Mouse (Mus musculus): ENCODE measurements around the gene Hnrnpu.

DNA sequence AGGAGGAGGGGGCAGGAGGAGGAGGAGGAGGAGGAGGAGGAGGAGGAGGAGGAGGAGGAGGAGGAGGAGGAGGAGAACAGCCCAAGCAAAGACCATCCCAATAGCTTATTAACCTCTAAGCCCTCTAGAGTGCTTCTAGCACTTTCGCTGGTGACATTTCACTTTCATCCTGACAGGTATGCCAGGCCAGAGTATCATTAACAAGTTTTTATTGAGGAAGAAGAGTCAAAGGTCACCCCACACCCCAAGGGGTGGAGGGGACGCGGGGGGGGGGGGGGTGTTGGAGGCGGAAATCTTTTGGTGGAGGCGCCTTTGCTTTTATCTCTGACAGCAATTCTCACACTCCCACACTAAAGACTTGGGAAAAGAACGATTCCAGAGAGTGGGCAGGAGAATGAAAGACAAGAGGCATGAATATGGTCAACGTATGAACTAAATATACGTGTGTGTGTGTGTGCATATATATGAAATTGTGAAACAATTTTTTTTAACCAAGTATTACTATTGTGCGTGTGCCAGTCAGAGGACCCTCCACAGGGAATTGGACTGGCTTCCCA, 62.3 kb downstream of the Hnrnpu start:
- TF ChIP-seq CHD2 (IDR thresholded peaks at IDR 0.05; ENCODE audit: low read depth, low read length) (no peak), MAFK (IDR thresholded peaks at IDR 0.05; ENCODE audit: insufficient read depth, low read depth, low read length) (no peak), ZC3H11A (IDR thresholded peaks at IDR 0.05; ENCODE audit: borderline replicate concordance, low read depth, low read length) (no peak), ZNF384 (IDR thresholded peaks at IDR 0.05; ENCODE audit: low read depth, low read length) (no peak), HCFC1 (IDR thresholded peaks at IDR 0.05; ENCODE audit: borderline replicate concordance, insufficient read depth, low read length) (no peak)
